Mouse (Mus musculus) ovary, postnatal 10 days (tissue): ENCODE measurements around the gene Tmem9.

ENCODE experiments used
- DNase-seq: peaks from one replicate; pipeline ENCODE4 v3.0.0; 2022; ENCODE audit warnings: low spot score

Tmem9 gene

GRCm38 (mm10) chr1:136007211-136008158, at the start of gene Tmem9:
Tmem9 (plus strand) TSS chr1:136008150.
- DNase-seq = peak; percentile 35

- no peak for DNase-seq
These were observed 49.5 kb upstream of the Tmem9 start for GRCm38 (mm10) chr1:135958483-135958882.

GRCm38 (mm10) chr1:135963177-135963576, 44.8 kb upstream of the Tmem9 start:
- no peak for DNase-seq

- no peak for DNase-seq
These were observed 43.4 kb upstream of the Tmem9 start for GRCm38 (mm10) chr1:135964561-135964960.

- DNase-seq = no peak
These were observed 40.2 kb upstream of the Tmem9 start for GRCm38 (mm10) chr1:135967739-135968138.

- no peak for DNase-seq
These were observed 37.5 kb upstream of the Tmem9 start for GRCm38 (mm10) chr1:135970486-135970885.

- DNase-seq = no peak
These were observed 35.4 kb upstream of the Tmem9 start for GRCm38 (mm10) chr1:135972576-135972975.

- DNase-seq = no peak
These were observed 23.8 kb upstream of the Tmem9 start for GRCm38 (mm10) chr1:135984105-135984504.

- no peak for DNase-seq
These were observed 18.1 kb upstream of the Tmem9 start for GRCm38 (mm10) chr1:135989876-135990275.

GRCm38 (mm10) chr1:135993470-135993869, 14.5 kb upstream of the Tmem9 start:
- no peak for DNase-seq

GRCm38 (mm10) chr1:135997537-135997936, 10.4 kb upstream of the Tmem9 start:
- no peak for DNase-seq

- no peak for DNase-seq
These were observed 8.1 kb upstream of the Tmem9 start for GRCm38 (mm10) chr1:135999720-136000287.

- no peak for DNase-seq
These were observed 6.5 kb upstream of the Tmem9 start for GRCm38 (mm10) chr1:136001438-136001837.

- DNase-seq = no peak
These were observed 1.6 kb upstream of the Tmem9 start, which contains the start of gene Igfn1 for GRCm38 (mm10) chr1:136006292-136006748. Igfn1 (minus strand) TSS chr1:136006342.

- no peak for DNase-seq
These were observed 196 bp downstream of the Tmem9 start for GRCm38 (mm10) chr1:136008159-136008533.

GRCm38 (mm10) chr1:136010247-136010646, 2.3 kb downstream of the Tmem9 start:
- DNase-seq = no peak

GRCm38 (mm10) chr1:136013513-136013912, 5.6 kb downstream of the Tmem9 start:
- no peak for DNase-seq

GRCm38 (mm10) chr1:136014796-136015502, 7.0 kb downstream of the Tmem9 start:
- no peak for DNase-seq

GRCm38 (mm10) chr1:136017307-136017706, 9.4 kb downstream of the Tmem9 start:
- DNase-seq = no peak

- peak; percentile 79 for DNase-seq
These were observed 10.0 kb downstream of the Tmem9 start for GRCm38 (mm10) chr1:136017907-136018313.

- no peak for DNase-seq
These were observed 10.6 kb downstream of the Tmem9 start for GRCm38 (mm10) chr1:136018390-136019189.

GRCm38 (mm10) chr1:136030201-136030600, 22.3 kb downstream of the Tmem9 start:
- no peak for DNase-seq
